Mouse (Mus musculus) hindbrain, postnatal 0 days (tissue): ENCODE measurements around the gene Olfr477. TPM values are rescaled to one million over a fixed set of nuclear protein-coding genes. Genes with fewer than 3 reads are reported as not detected.
"Not testable (repeated sequence)": the region's sequence is repeated elsewhere in the genome, so short reads cannot be mapped to it uniquely, and the experiment has no call there.

ENCODE experiments used
- ATAC-seq: fragments of 200-750 bp; cut with Nextera tagmentation; 2 replicates; pipeline ENCODE4 v1.8.0; 2017; ENCODE audit warnings: mild to moderate bottlenecking, moderate TSS enrichment, moderate library complexity
- DNase-seq: peaks from one replicate; pipeline ENCODE4 v3.0.0-alpha.2; 2015; ENCODE audit warnings: low spot score
- H3K27ac ChIP-seq: fragments of 300-500 bp; sonication (generic); 2 replicates; pipeline ENCODE4 v1.5.1; 2014; ENCODE audit warnings: mild to moderate bottlenecking
- H3K27me3 ChIP-seq: fragments of 300-500 bp; sonication (generic); 2 replicates; pipeline ENCODE4 v1.6.1; 2014; ENCODE audit warnings: low read length, mixed read lengths; ENCODE audit not compliant: insufficient read depth
- H3K36me3 ChIP-seq: fragments of 300-500 bp; sonication (generic); 2 replicates; pipeline ENCODE4 v1.6.1; 2014; ENCODE audit warnings: low read length, mixed read lengths; ENCODE audit not compliant: insufficient read depth
- H3K4me1 ChIP-seq: fragments of 300-500 bp; sonication (generic); 2 replicates; pipeline ENCODE4 v1.6.1; 2014; ENCODE audit warnings: antibody characterized with exemption, low read length, mixed read lengths; ENCODE audit not compliant: insufficient read depth
- H3K4me2 ChIP-seq: fragments of 300-500 bp; sonication (generic); 2 replicates; pipeline ENCODE4 v1.6.1; 2014; ENCODE audit warnings: low read depth, mild to moderate bottlenecking, low read length, moderate library complexity, mixed read lengths
- H3K4me3 ChIP-seq: fragments of 300-500 bp; sonication (generic); 2 replicates; pipeline ENCODE4 v1.5.1; 2014; ENCODE audit warnings: low read length
- H3K9ac ChIP-seq: fragments of 300-500 bp; sonication (generic); replicated peaks from 2 replicates; pipeline ENCODE4 v1.6.1; 2014; ENCODE audit warnings: mild to moderate bottlenecking, low read length, moderate library complexity, mixed read lengths
- H3K9me3 ChIP-seq: fragments of 300-500 bp; sonication (generic); 2 replicates; pipeline ENCODE4 v1.6.1; 2016; ENCODE audit warnings: low read length, mixed read lengths
- CTCF ChIP-seq: IDR thresholded peaks from 2 replicates; pipeline ENCODE4 v1.5.1; 2016; ENCODE audit warnings: antibody characterized with exemption, control low read depth, low read depth
- WGBS: fragments of 180-500 bp; shearing (Covaris S2); extraction: QIAGEN DNeasy Blood & Tissue Kit; methylation state at CpG from one replicate; pipeline ENCODE4 v1.1.7; 2014; 5-methylcytosine and 5-hydroxymethylcytosine counted together
- polyA plus RNA-seq: library from polyadenylated mRNA; unstranded; fragments of >200 nt; fragmentation: Nextera tagmentation; extraction: Ambion mirVana; gene quantifications from 2 replicates; pipeline ENCODE4 v1.2.1, GENCODE M21; 2015
- total RNA-seq: library from RNA; depleted of rRNA; stranded (reverse); fragments of >200 nt; gene quantifications from 2 replicates; pipeline ENCODE4 v1.2.3, GENCODE M21; 2014; rRNA removed

The Olfr477 gene
- total RNA-seq (not detected in 2 replicates), polyA plus RNA-seq (not detected in 2 replicates)

- ATAC-seq, result no peak
- no peaks in the 10 kb centered on the region for H3K36me3 ChIP-seq
- no peaks in the 10 kb centered on the region for H3K27me3 ChIP-seq
- H3K9ac ChIP-seq, result no peak within 1 kb of the TSS
- no peak within 1 kb of the TSS for H3K4me2 ChIP-seq
- H3K27ac ChIP-seq, result no peak within 1 kb of the TSS
- no peak within 1 kb of the TSS for H3K4me3 ChIP-seq
- TF ChIP-seq CTCF, result no peak
- H3K4me1 ChIP-seq, result no peaks in the 10 kb centered on the region
- H3K9me3 ChIP-seq, result 0 out of 2 replicates have a peak, but pooled peaks cover 2% of the 10 kb centered on the region
- no peak for DNase-seq
- 86% methylated on average over 2 of the region's 2 CpGs for WGBS
Measured at GRCm38 (mm10) chr7:107986393-107986792, at the start of gene Olfr477. Olfr477 (plus strand) TSS chr7:107986693.

GRCm38 (mm10) chr7:107952539-107952938 lies 34.0 kb upstream of the Olfr477 start:
- not testable (repeated sequence) for H3K4me2 ChIP-seq, H3K9me3 ChIP-seq, H3K36me3 ChIP-seq, H3K9ac ChIP-seq, H3K27ac ChIP-seq, DNase-seq, H3K4me1 ChIP-seq, H3K4me3 ChIP-seq, H3K27me3 ChIP-seq, ATAC-seq
- WGBS, result 97% methylated on average over 12 of the region's 12 CpGs

GRCm38 (mm10) chr7:107954343-107954742 lies 32.1 kb upstream of the Olfr477 start, which contains the start of gene Olfr474:
Olfr474 (plus strand) TSS chr7:107954643.
- no peak for TF ChIP-seq CTCF
- 89% methylated on average over 1 of the region's 1 CpGs for WGBS
- H3K4me2 ChIP-seq, result no peak within 1 kb of the TSS
- H3K9ac ChIP-seq, result no peak within 1 kb of the TSS
- no peaks in the 10 kb centered on the region for H3K4me1 ChIP-seq
- H3K9me3 ChIP-seq, result no peaks in the 10 kb centered on the region
- DNase-seq (no peak), ATAC-seq (no peak)
- no peaks in the 10 kb centered on the region for H3K27me3 ChIP-seq
- H3K4me3 ChIP-seq, result no peak within 1 kb of the TSS
- no peak within 1 kb of the TSS for H3K27ac ChIP-seq
- no peaks in the 10 kb centered on the region for H3K36me3 ChIP-seq

GRCm38 (mm10) chr7:107964503-107964902 lies 22.0 kb upstream of the Olfr477 start, which contains the start of gene Olfr476:
Olfr476 (plus strand) TSS chr7:107964803.
- no peak for TF ChIP-seq CTCF
- Histone ChIP-seq H3K4me2 (no peak within 1 kb of the TSS), H3K9me3 (no peaks in the 10 kb centered on the region), H3K36me3 (no peaks in the 10 kb centered on the region), H3K9ac (no peak within 1 kb of the TSS), H3K4me3 (no peak within 1 kb of the TSS), H3K27me3 (no peaks in the 10 kb centered on the region), H3K4me1 (no peaks in the 10 kb centered on the region), H3K27ac (no peak within 1 kb of the TSS)
- no peak for ATAC-seq
- DNase-seq, result no peak
- 56% methylated on average over 1 of the region's 1 CpGs for WGBS

- H3K36me3 ChIP-seq, H3K4me2 ChIP-seq, H3K9ac ChIP-seq, ATAC-seq, DNase-seq, H3K27me3 ChIP-seq, H3K9me3 ChIP-seq, H3K4me1 ChIP-seq, H3K27ac ChIP-seq, H3K4me3 ChIP-seq: not testable (repeated sequence)
Measured at GRCm38 (mm10) chr7:108014256-108014655, 27.8 kb downstream of the Olfr477 start.

- ATAC-seq, result no peak
- WGBS, result 81% methylated on average over 3 of the region's 3 CpGs
- no peak within 1 kb of the TSS for H3K9ac ChIP-seq
- H3K9me3 ChIP-seq, result no peaks in the 10 kb centered on the region
- no peaks in the 10 kb centered on the region for H3K4me1 ChIP-seq
- H3K36me3 ChIP-seq, result no peaks in the 10 kb centered on the region
- no peaks in the 10 kb centered on the region for H3K27me3 ChIP-seq
- H3K27ac ChIP-seq, result no peak within 1 kb of the TSS
- TF ChIP-seq CTCF, result no peak
- no peak for DNase-seq
- H3K4me3 ChIP-seq, result no peak within 1 kb of the TSS
- no peak within 1 kb of the TSS for H3K4me2 ChIP-seq
Measured at GRCm38 (mm10) chr7:108033889-108034288, 47.4 kb downstream of the Olfr477 start, which contains the start of gene Olfr478. Olfr478 (minus strand) TSS chr7:108033989.

Other genes with a start within 250 kb of the Olfr477 start
- gene Cyb5r2, start 228.7 kb upstream of the Olfr477 start, total RNA-seq, result 0.21 TPM in 1 of 2 replicates, not detected in the other
- 0.20 and 0.66 TPM in 2 replicates for gene Cyb5r2, start 228.7 kb upstream of the Olfr477 start, polyA plus RNA-seq
- not detected in 2 replicates for gene Ovch2, start 185.5 kb upstream of the Olfr477 start, total RNA-seq
- not detected in 2 replicates for gene Ovch2, start 185.5 kb upstream of the Olfr477 start, polyA plus RNA-seq
- gene Olfr467, start 174.4 kb upstream of the Olfr477 start, total RNA-seq, result not detected in 2 replicates
- not detected in 2 replicates for gene Olfr467, start 174.4 kb upstream of the Olfr477 start, polyA plus RNA-seq
- gene Olfr469, start 161.2 kb upstream of the Olfr477 start, total RNA-seq, result not detected in 2 replicates
- not detected in 2 replicates for gene Olfr469, start 161.2 kb upstream of the Olfr477 start, polyA plus RNA-seq
- not detected in 2 replicates for gene Olfr470, start 139.2 kb upstream of the Olfr477 start, total RNA-seq
- not detected in 2 replicates for gene Olfr470, start 139.2 kb upstream of the Olfr477 start, polyA plus RNA-seq
- not detected in 2 replicates for gene Olfr472, start 88.8 kb upstream of the Olfr477 start, total RNA-seq
- gene Olfr472, start 88.8 kb upstream of the Olfr477 start, polyA plus RNA-seq, result not detected in 2 replicates
- gene Olfr473, start 56.2 kb upstream of the Olfr477 start, total RNA-seq, result not detected in 2 replicates
- gene Olfr473, start 56.2 kb upstream of the Olfr477 start, polyA plus RNA-seq, result not detected in 2 replicates
- not detected in 2 replicates for gene Olfr474, start 32.0 kb upstream of the Olfr477 start, total RNA-seq
- gene Olfr474, start 32.0 kb upstream of the Olfr477 start, polyA plus RNA-seq, result not detected in 2 replicates
- gene Olfr476, start 21.9 kb upstream of the Olfr477 start, total RNA-seq, result not detected in 2 replicates
- gene Olfr476, start 21.9 kb upstream of the Olfr477 start, polyA plus RNA-seq, result not detected in 2 replicates
- not detected in 2 replicates for gene Olfr478, start 47.3 kb downstream of the Olfr477 start, total RNA-seq
- not detected in 2 replicates for gene Olfr478, start 47.3 kb downstream of the Olfr477 start, polyA plus RNA-seq
- gene Olfr479, start 64.0 kb downstream of the Olfr477 start, total RNA-seq, result not detected in 2 replicates
- gene Olfr479, start 64.0 kb downstream of the Olfr477 start, polyA plus RNA-seq, result not detected in 2 replicates
- gene Olfr480, start 80.7 kb downstream of the Olfr477 start, total RNA-seq, result not detected in 2 replicates
- not detected in 2 replicates for gene Olfr480, start 80.7 kb downstream of the Olfr477 start, polyA plus RNA-seq
- not detected in 2 replicates for gene Olfr481, start 93.2 kb downstream of the Olfr477 start, total RNA-seq
- not detected in 2 replicates for gene Olfr481, start 93.2 kb downstream of the Olfr477 start, polyA plus RNA-seq
- not detected in 2 replicates for gene Olfr482, start 110.9 kb downstream of the Olfr477 start, total RNA-seq
- 0.14 TPM in 1 of 2 replicates, not detected in the other for gene Olfr482, start 110.9 kb downstream of the Olfr477 start, polyA plus RNA-seq
- not detected in 2 replicates for gene Olfr483, start 114.2 kb downstream of the Olfr477 start, total RNA-seq
- gene Olfr483, start 114.2 kb downstream of the Olfr477 start, polyA plus RNA-seq, result not detected in 2 replicates
- gene Olfr484, start 140.8 kb downstream of the Olfr477 start, total RNA-seq, result not detected in 2 replicates
- gene Olfr484, start 140.8 kb downstream of the Olfr477 start, polyA plus RNA-seq, result not detected in 2 replicates
- gene Olfr485, start 173.2 kb downstream of the Olfr477 start, total RNA-seq, result not detected in 2 replicates
- not detected in 2 replicates for gene Olfr485, start 173.2 kb downstream of the Olfr477 start, polyA plus RNA-seq
- gene Olfr486, start 186.0 kb downstream of the Olfr477 start, total RNA-seq, result not detected in 2 replicates
- gene Olfr486, start 186.0 kb downstream of the Olfr477 start, polyA plus RNA-seq, result not detected in 2 replicates
- not detected in 2 replicates for gene Olfr487, start 227.9 kb downstream of the Olfr477 start, total RNA-seq
- not detected in 2 replicates for gene Olfr487, start 227.9 kb downstream of the Olfr477 start, polyA plus RNA-seq